Mouse (Mus musculus): ENCODE measurements around the gene Aox2.

Gene Aox2

DNA sequence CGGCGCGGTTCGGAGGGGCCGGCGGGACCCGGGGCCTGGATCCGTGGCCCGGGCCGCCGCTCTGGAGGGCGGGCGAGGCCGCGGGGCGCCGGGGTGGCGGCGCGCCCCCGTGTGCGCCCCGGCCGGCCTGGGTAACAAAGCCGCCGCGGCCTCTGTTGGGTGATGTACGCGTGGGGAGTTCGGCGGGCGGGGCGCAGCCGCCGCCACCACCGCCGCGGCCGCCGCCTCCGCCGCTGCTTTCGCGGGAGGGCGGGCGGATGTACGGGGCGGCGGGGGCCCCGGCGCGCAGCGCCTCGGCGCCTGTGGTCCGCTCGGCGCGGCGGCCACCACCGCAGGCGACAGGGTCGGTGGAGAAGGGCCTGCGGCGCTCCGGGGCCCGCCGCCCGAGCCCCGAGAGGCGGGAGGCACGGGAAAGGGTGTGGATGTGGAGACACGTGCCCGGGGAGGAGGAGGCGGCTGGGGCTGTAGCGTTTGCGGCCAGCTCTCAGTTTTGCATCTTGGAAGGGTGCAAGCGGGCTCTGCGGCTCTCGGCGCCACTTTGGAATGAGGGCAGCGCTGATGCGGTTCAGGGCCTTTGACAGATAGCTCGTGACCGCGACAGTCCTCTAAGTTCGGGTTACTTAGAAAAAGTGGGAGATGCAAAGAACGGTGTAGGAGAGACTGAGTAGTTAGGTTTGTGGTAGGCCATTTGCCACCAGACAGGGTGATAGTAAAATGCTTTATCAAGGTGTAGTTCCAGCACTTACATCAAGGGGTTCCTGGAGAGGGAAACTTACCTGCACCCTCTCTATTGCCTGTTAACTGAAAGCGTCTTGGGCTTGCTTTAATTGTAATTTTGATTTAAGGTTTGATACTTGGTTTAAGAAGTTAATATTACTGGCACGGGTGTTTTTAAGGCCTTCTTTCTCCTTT is 115.4 kb downstream of the Aox2 start:
- in situ Hi-C loops (cut with MboI, MseI): loop anchor here in 1 of 2 experiments (25.0 kb wide), 1 partner anchor 981 kb away; the partner anchor contains the start of genes Maip1 and Tyw5

DNA sequence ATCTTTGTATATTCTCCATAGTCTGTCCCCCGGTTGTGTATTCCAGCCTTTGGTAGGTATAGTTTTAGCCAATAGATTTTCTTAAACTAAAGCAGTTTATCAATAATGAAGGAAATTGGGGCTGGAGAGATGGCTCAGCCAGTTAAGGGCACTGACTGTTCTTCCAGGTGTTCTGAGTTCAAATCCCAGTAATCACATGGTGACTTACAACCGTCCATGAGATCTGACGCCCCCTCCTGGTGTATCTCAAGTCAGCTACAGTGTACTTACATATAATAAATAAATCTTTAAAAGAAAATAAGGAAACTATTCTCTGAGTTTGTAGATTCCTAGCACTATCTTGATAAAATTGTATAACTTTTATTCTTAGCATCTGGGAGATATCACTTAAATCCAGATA is 117.2 kb downstream of the Aox2 start:
- in situ Hi-C loops (cut with MboI, MseI): loop anchor here in 1 of 2 experiments (25.0 kb wide), 1 partner anchor 983 kb away; the partner anchor contains the start of genes Maip1 and Tyw5

DNA sequence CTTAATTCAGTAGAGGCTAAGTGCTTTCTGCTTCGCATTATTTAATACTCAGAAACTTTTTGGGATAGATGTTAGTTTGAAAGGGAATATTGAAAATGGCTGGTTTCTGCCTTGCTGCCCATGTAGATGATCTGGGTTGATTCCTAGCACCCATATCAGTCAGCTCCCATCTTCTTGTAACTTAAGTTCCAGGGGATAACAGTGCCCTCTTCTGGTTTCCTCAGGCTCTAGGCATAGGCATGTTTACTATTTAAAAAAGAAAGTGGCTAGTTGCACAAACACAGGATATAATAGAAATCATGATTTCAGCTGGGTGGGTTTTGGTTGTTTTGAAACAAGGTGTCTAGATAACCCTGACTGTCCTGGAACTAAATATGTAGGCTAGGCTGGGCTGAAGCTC is 118.1 kb downstream of the Aox2 start:
- in situ Hi-C loops (cut with MboI, MseI): loop anchor here in 1 of 2 experiments (25.0 kb wide), 1 partner anchor 984 kb away; the partner anchor contains the start of genes Maip1 and Tyw5

DNA sequence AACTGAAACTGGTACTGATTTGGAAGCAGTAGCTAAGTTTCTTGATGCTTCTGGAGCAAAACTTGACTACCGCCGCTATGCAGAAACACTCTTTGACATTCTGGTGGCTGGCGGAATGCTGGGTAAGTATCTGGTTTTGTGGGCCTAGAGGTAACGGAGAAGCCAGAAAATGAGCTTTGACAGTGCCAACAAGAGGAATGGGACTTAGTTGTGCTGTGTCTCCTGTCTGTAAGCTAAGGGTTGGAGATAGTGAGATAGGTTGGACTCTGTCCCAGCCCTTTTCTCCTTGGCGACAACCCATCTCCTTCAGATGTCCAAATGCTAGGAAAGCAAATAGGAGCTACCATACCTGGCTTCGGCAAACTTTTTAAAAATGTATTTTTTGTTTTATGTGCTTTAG is 119.6 kb downstream of the Aox2 start:
- in situ Hi-C loops (cut with MboI, MseI): loop anchor here in 1 of 2 experiments (25.0 kb wide), 1 partner anchor 985 kb away; the partner anchor contains the start of genes Maip1 and Tyw5

DNA sequence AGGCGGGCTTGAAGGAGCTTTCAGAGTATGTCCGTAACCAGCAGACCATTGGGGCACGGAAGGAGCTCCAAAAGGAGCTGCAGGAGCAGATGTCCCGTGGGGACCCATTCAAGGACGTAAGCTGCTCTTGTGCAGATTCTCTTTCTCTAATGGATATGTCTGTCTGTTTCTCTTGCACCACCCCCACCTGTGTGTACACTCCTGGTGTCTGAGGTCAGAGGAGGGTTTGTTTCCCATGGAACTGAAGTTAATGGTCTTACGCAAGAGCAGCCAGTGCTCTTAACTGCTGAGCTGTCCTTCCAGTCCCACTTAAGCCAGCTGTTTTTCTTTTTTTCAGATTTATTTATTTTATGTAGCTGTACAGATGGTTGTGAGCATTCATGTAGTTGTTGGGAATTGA is 123.3 kb downstream of the Aox2 start:
- in situ Hi-C loops (cut with MboI, MseI): no loop called here

DNA sequence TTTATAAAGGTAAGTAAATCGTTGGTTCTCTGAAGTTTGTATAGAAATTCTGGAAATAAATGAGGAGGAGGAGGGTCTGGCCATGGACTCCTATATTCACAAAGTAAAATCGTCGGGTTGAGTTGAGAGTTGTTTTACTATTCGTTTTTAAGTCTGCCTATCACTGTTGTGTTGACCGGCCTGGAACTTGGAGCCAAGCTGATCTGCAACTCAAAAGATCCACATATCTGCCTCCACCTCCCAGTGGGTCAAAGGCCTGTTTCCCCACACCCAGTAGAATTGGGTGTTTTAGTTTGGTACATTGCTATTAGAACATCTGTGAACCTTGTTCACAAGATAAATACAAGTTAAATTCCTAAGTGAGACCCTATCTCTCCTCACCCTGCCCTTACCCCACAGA is 125.6 kb downstream of the Aox2 start:
- in situ Hi-C loops (cut with MboI, MseI): no loop called here

DNA sequence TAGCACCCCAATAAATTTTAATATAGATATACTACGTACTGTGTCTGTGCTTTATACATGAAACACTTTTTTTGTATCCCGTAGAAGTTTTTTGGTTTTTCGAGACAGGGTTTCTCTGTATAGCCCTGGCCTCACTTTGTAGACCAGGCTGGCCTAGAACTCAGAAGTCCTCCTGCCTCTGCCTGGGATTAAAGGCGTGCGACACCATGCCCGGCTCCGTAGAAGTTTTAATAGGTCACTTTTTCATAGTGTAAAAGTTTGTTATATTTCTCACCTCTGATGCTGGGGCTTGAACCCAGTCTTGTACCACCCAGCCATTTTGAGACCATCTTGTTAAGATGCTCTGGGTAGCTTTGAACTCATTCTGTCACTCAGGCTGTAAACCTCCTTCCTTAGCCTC is 129.2 kb downstream of the Aox2 start:
- in situ Hi-C loops (cut with MboI, MseI): no loop called here

DNA sequence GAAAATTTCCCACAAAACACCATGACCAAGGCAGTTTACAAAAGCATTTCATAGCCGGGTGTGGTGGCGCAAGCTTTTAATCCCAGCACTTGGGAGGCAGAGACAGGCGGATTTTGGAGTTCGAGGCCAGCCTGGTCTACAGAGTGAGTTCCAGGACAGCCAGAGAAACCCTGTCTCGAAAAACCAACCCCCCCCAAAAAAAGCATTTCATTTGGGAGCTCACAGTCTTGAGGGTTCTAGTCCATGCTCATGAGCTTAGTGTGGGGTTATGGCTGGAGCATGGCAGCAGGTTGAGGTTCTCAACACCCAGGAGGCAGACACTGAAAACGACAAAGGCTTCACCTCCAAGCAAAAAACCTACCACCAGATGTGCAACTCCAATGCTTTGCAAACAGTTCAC is 130.0 kb downstream of the Aox2 start:
- in situ Hi-C loops (cut with MboI, MseI): no loop called here

DNA sequence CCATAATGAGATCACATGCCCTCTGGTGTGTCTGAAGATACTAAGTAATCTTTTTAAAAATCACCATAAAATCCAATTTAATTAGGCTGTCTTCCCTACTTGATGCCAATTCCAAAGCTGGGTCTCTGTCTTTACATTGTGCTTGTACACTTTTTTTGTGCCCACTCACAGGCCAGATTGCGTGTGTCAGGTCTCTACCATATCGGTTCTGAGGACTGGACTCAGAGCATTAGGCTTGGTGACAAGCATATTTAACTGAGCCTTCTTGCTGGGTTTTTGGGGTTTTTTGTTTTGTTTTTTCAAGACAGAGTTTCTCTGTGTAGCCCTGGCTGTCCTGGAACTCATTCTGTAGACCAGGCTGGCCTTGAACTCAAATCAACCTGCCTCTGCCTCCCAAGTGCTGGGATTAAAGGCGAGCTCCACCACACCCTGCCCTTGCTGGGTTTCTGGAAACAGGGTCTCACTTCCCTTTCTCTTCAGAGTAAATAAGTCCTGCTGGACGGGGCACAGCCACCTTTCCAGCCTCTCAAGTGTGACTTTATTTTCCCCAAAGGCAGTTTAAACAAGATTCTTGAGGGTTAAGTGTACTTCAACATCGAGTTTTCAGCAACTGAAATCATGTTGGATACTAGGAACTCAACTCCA is 131.5 kb downstream of the Aox2 start:
- in situ Hi-C loops (cut with MboI, MseI): loop anchor here in 1 of 2 experiments (10.0 kb wide), 1 partner anchor 1295 kb away; no protein-coding TSS in a partner anchor

DNA sequence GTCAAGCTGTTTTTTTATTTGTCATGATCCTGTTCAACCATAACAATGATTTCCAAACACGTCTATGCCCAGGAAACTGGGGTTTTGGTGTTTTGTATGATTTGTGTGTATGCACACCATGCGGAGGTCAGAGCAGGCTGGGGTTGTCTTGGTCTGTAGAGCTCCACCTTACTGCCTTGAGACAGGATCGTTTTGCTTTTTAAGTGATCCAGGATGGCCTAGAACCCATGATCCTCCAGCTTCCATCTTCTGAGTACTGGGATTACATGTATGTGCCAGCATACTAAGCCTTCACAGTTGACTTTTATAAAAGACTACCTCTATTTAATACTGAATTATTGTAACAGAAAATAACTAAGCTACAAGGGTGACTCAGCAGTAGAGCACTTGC is 132.1 kb downstream of the Aox2 start:
- in situ Hi-C loops (cut with MboI, MseI): loop anchor here in 1 of 2 experiments (10.0 kb wide), 1 partner anchor 1295 kb away; no protein-coding TSS in a partner anchor

DNA sequence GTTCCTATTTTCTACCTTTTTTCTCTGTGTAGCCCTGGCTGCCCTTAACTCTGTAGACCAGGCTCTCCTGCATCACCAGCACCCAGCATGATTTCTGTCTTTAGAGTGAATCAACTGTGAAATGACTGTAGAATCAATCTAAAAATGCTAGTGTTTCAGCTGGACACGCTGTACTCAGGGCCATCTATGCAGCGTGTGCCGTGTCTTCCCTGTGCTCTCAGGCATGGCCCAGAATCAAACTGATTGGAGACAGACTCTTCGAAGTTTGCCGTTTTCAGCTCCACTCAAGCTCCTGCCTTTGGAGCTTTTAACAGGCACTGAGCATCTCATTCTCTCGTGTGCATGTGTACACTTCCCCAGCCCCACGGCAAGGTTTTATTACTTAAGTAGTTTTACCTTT is 132.7 kb downstream of the Aox2 start:
- in situ Hi-C loops (cut with MboI, MseI): loop anchor here in 1 of 2 experiments (10.0 kb wide), 1 partner anchor 1294 kb away; no protein-coding TSS in a partner anchor

DNA sequence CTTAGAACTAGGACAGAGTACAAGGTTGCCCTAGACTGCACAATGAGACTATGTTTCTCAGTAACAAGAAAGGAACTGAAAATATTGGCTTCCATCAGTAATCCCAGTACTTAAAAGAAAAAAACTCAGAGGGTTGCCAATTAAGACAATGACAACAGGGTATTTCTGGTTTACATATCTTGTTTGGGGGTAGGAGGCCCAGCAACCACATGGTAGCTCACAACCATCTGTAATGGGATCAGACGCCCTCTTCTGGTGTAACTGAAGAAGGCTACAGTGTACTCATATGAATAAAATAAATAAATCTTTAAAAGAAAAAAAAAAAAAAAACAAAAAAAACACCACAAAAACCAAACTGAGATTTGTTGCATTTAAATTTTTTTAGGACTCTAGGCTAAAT is 137.3 kb downstream of the Aox2 start:
- in situ Hi-C loops (cut with MboI, MseI): loop anchor here in 1 of 2 experiments (10.0 kb wide), 1 partner anchor 1289 kb away; no protein-coding TSS in a partner anchor

DNA sequence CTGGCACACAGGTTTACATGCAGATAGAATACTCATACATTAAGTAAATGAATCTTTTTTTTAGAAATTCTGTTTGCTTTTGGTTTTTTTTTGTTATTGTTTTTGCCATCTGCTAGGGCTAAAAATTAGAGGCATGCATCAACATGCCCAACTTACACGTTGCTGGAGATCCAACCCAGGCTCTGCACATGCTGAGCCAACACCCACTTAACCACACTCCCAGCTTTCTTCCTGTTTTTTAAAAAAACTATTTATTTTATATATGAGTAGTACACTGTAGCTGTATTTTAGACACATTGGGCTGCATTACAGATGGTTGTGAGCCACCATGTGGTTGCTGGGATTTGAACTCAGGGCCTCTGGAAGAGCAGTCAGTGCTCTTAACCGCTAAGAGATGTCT is 137.9 kb downstream of the Aox2 start:
- in situ Hi-C loops (cut with MboI, MseI): loop anchor here in 1 of 2 experiments (10.0 kb wide), 1 partner anchor 1289 kb away; no protein-coding TSS in a partner anchor

DNA sequence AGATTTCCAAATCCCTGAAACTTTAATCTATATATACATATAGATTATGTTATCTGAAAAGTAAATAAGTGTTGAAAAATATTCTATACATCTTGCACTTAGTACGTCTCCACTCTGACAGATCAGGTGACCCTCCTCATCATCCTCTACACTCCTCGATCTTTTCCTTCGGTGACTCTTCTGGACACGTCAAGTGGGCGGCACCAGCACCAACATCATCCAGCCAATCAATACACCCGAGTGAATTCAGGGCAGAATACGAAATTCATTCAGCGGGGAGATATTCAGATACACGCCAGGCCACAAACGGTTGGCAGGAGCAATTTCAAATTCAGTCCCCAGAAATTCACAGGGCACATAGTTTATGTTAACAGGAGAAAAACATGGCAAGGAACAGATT is 141.9 kb downstream of the Aox2 start:
- in situ Hi-C loops (cut with MboI, MseI): loop anchor here in 1 of 2 experiments (10.0 kb wide), 1 partner anchor 295 kb away; the partner anchor contains the start of gene Cflar

DNA sequence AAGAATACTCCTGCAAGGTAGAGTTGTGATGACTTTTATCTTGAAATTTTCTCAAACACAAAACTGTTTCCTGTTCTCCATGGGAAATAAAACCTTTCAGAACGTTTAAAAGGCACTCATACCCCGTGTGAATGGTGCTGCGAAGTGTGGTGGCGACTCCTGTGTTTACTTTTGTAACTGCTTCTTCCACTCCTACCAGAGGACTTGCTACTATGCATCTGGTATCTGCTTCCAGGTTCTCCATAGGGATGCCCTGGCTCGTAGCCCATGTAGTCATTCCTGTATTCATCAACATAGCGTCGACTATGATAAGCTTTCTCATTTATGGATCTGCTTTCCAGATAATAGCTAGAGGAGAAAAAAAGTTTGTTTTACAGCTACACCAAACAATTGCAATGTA is 142.8 kb downstream of the Aox2 start:
- in situ Hi-C loops (cut with MboI, MseI): loop anchor here in 1 of 2 experiments (10.0 kb wide), 1 partner anchor 294 kb away; the partner anchor contains the start of gene Cflar

DNA sequence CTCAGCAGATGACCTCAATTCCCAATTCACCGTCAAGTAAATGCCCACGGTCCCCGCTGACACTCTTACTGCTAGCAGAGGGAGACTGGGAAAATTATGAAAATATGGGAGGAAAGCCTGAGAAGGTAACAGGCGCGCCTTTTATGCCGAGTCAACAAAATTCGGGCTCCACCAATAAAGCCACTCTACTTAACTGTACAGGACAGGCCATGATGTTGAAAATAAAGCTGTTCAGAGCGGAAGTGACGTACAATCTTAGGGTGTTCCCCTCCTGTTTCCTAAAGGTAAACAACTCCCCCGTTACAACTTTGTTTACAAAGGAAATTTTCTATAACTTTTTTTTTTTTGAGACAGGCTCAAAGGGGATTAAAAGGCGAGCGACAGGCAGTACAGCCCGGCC is 144.8 kb downstream of the Aox2 start:
- in situ Hi-C loops (cut with MboI, MseI): loop anchor here in 1 of 2 experiments (10.0 kb wide), 1 partner anchor 292 kb away; the partner anchor contains the start of gene Cflar

DNA sequence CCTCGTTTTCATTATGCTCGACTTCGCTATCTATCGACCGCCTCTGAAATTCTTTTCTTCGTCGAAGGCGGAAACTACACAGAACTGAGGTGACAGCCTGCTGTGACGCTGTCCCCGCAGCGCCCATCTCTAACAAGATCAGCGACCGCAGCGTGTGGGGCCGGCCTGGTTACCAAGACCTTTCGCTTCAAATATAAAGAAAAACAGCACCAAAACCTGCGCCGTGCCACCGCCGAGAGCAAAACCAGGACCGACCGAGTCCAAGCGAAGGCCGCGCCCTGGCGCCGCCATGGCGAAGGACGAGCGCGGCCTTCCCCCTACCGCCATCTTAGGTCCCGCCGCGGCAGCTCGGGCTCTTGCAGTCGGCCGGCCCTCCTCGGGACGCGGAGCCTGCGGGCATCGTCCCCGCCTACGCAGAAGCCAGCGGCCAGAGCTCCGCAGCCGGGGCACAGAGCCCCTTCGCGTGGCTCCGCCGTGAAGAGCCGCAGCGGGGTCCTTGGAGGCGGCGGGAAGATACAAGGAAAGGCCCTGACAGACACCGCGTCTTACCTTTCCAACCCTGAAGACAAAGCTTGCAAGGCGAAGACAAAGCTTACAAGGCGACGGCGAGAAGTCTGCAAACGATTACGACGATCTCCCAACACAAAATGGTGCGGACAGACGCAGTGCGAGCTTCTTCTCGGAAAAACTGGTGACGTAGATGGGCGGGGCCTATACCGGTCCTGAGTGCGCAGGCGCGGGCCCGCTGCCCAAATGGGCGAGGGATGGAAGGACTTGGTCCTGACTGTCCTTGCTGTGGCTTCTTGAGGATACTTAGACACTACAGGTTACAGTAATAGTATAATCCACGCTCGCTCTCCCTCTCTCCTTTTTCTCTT is 145.5 kb downstream of the Aox2 start, which contains the start of gene Clk1:
TSS of gene Clk1 (minus strand) at position 696 of the 878 bp plus-strand sequence.
- in situ Hi-C loops (cut with MboI, MseI): loop anchor here in 1 of 2 experiments (10.0 kb wide), 1 partner anchor 291 kb away; the partner anchor contains the start of gene Cflar

DNA sequence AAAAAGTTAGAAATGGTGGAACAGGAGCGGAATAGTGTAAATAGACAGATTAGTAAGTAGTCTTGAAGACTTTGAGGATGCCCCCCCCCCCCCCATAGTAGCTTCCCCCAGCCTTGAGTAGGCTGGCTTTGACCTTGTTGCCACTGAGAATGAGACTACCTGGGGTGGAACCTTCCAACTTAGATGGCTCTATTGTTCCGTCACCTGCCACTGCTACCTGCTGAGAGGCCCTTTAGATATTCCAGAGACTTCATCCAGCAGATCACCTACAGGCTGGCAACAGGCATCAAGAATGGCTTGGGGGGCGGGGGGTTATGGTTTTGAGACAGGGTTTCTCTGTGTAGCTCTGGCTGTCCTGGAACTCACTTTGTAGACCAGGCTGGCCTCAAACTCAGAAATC is 146.4 kb downstream of the Aox2 start:
- in situ Hi-C loops (cut with MboI, MseI): loop anchor here in 1 of 2 experiments (10.0 kb wide), 1 partner anchor 290 kb away; the partner anchor contains the start of gene Cflar
